Mouse (Mus musculus) brain, embryonic 14.5 days (tissue): ENCODE measurements around the gene Kank4.

Experiments
- CTCF ChIP-seq: fragments of 200-500 bp; IDR thresholded peaks from 2 replicates; pipeline ENCODE4 v1.5.1; 2012; ENCODE audit warnings: inconsistent platforms, mild to moderate bottlenecking, moderate library complexity, borderline replicate concordance; ENCODE audit not compliant: insufficient read depth, insufficient read length; ENCODE audit errors: extremely low read depth
- POLR2A ChIP-seq: fragments of 200-500 bp; IDR thresholded peaks from 2 replicates; pipeline ENCODE4 v1.6.1; 2012; ENCODE audit warnings: mild to moderate bottlenecking, inconsistent platforms, borderline replicate concordance; ENCODE audit not compliant: poor library complexity, insufficient read depth, insufficient read length, severe bottlenecking; ENCODE audit errors: extremely low read depth

GRCm38 (mm10) chr4:98756141-98756540 lies 61.2 kb downstream of the Kank4 start:
- no peak for TF ChIP-seq POLR2A
- no peak for TF ChIP-seq CTCF
